Mouse (Mus musculus): ENCODE data around the gene Mief2. TPM values are rescaled to one million over a fixed set of nuclear protein-coding genes. Genes with fewer than 3 reads are reported as not detected.
A peak's percentile ranks its signal among the peaks of the same experiment; 100 is the strongest.

Mief2 gene
- total RNA-seq, 2 experiments from 2014 or later = 27.0 to 32.3 TPM

- DNase-seq (ENCODE audit: low spot score in 2 of 2) = no peak
Measured at GRCm38 (mm10) chr11:60712639-60713255, 15.5 kb upstream of the Mief2 start.

GRCm38 (mm10) chr11:60715833-60716232 is 12.4 kb upstream of the Mief2 start:
- no peak for DNase-seq (ENCODE audit: low spot score in 2 of 2)

- DNase-seq (ENCODE audit: low spot score in 2 of 2) = no peak
Measured at GRCm38 (mm10) chr11:60719263-60719662, 8.9 kb upstream of the Mief2 start.

- peak; percentile 88 to 90 for DNase-seq (ENCODE audit: low spot score in 2 of 2)
Measured at GRCm38 (mm10) chr11:60726601-60727391, 1.4 kb upstream of the Mief2 start, which contains the start of gene Flii. TSS of gene Flii (minus strand) at chr11:60727263.

GRCm38 (mm10) chr11:60727392-60728140 is 632 bp upstream of the Mief2 start:
- DNase-seq (ENCODE audit: low spot score in 2 of 2) = no peak

- peak in 1 of 2 experiments; percentile 42 for DNase-seq (ENCODE audit: low spot score in 2 of 2)
Measured at GRCm38 (mm10) chr11:60729217-60729641, 1.0 kb downstream of the Mief2 start.

- DNase-seq (ENCODE audit: low spot score in 2 of 2) = no peak
Measured at GRCm38 (mm10) chr11:60730169-60730568, 2.0 kb downstream of the Mief2 start.

GRCm38 (mm10) chr11:60731251-60731650 is 3.1 kb downstream of the Mief2 start:
- DNase-seq (ENCODE audit: low spot score in 2 of 2) = no peak

- no peak for DNase-seq (ENCODE audit: low spot score in 2 of 2)
Measured at GRCm38 (mm10) chr11:60734206-60734605, 6.0 kb downstream of the Mief2 start.

- no peak for DNase-seq (ENCODE audit: low spot score in 2 of 2)
Measured at GRCm38 (mm10) chr11:60735191-60735590, 7.0 kb downstream of the Mief2 start.

- DNase-seq (ENCODE audit: low spot score in 2 of 2) = no peak
Measured at GRCm38 (mm10) chr11:60736491-60736890, 8.3 kb downstream of the Mief2 start.

- DNase-seq (ENCODE audit: low spot score in 2 of 2) = no peak
Measured at GRCm38 (mm10) chr11:60737450-60737849, 9.3 kb downstream of the Mief2 start.

- DNase-seq (ENCODE audit: low spot score in 2 of 2) = no peak
Measured at GRCm38 (mm10) chr11:60740321-60740720, 12.1 kb downstream of the Mief2 start.

- no peak for DNase-seq (ENCODE audit: low spot score in 2 of 2)
Measured at GRCm38 (mm10) chr11:60755570-60755969, 27.4 kb downstream of the Mief2 start.

- DNase-seq (ENCODE audit: low spot score in 2 of 2) = no peak
Measured at GRCm38 (mm10) chr11:60761681-60762080, 33.5 kb downstream of the Mief2 start.

GRCm38 (mm10) chr11:60766969-60767368 is 38.8 kb downstream of the Mief2 start:
- DNase-seq (ENCODE audit: low spot score in 2 of 2) = no peak

- DNase-seq (ENCODE audit: low spot score in 2 of 2) = no peak
Measured at GRCm38 (mm10) chr11:60769322-60769721, 41.1 kb downstream of the Mief2 start.

- DNase-seq (ENCODE audit: low spot score in 2 of 2) = no peak
Measured at GRCm38 (mm10) chr11:60770776-60771175, 42.6 kb downstream of the Mief2 start.

GRCm38 (mm10) chr11:60772161-60772560 is 44.0 kb downstream of the Mief2 start:
- DNase-seq (ENCODE audit: low spot score in 2 of 2) = no peak

GRCm38 (mm10) chr11:60774158-60774689 is 46.0 kb downstream of the Mief2 start:
- no peak for DNase-seq (ENCODE audit: low spot score in 2 of 2)

- no peak for DNase-seq (ENCODE audit: low spot score in 2 of 2)
Measured at GRCm38 (mm10) chr11:60774841-60775240, 46.6 kb downstream of the Mief2 start.
